Mouse (Mus musculus): ENCODE results near the gene Rcc1. TPM values are rescaled to one million over a fixed set of nuclear protein-coding genes. Genes with fewer than 3 reads are reported as not detected.

Gene Rcc1
- polyA plus RNA-seq, 1 experiment from 2014 or later = 81.0 TPM

DNA sequence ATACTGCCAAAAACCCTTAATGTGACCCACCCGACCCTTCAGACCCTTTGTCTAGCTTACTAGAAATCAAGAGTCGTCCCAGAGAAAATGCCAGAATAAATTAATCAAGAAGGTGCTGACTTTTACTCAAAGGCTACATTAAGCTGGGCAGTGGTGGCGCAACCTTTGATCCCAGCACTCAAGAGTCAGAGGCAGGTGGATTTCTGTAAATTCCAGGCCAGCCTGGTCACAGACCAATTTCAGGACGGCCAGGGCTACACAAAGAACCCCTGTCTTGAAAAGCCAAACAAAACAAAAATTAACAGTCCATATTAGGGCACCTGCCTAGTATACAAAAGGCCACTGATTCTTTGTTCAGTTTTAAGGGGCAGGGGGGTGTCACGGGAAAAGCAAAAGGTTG is 26.9 kb downstream of the Rcc1 start:
- Histone ChIP-seq H3K27ac (replicated peaks; ENCODE audit: low read depth, low read length) (no peak overlapping the region), H3K36me3 (ENCODE audit: control insufficient read depth, insufficient read depth, low read length) (peaks cover 10% of the 10 kb centered on the region; the same call in 1 of the 2 replicates), H3K4me1 (ENCODE audit: control insufficient read depth, insufficient read depth, low read length) (peaks cover 4% of the 10 kb centered on the region), H3K27me3 (ENCODE audit: control insufficient read depth, insufficient read depth, low read length) (no peaks in the 10 kb centered on the region), H3K4me2 (ENCODE audit: low read depth, severe bottlenecking) (no peak overlapping the region), H3K9me3 (ENCODE audit: control insufficient read depth, low read length) (no peaks in the 10 kb centered on the region), H3K4me3 (ENCODE audit: low read depth, low read length) (no peak overlapping the region), H3K9ac (ENCODE audit: low read length) (no peak overlapping the region)
- DNase-seq (ENCODE audit: low spot score) = no peak
- WGBS = 78% methylated on average over 5 of the region's 5 CpGs
- ATAC-seq (ENCODE audit: insufficient number of reproducible peaks, low FRiP score, low TSS enrichment, low read depth) = no peak

DNA sequence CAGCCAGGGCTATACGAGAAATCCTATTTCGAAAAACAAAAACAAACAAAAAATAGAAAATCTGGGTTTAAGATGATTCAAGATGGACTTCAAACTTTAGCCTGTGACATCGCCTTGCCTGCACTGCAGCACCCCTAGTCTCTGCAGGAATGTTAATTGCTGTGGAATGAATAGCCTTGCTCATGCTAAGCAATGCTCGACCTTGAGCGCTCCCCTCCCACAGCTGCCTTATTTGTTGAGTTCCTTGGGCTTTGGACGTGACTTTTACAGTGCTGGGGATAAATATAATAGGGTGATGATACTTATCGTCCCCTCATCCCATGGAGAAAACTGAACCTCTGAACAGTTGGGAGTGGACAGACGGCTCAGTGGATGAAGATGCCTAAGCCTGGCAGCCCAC is 37.7 kb downstream of the Rcc1 start:
- Histone ChIP-seq H3K4me1 (ENCODE audit: control insufficient read depth, insufficient read depth, low read length) (no peaks in the 10 kb centered on the region), H3K4me3 (ENCODE audit: low read depth, low read length) (no peak overlapping the region), H3K27me3 (ENCODE audit: control insufficient read depth, insufficient read depth, low read length) (no peaks in the 10 kb centered on the region), H3K36me3 (ENCODE audit: control insufficient read depth, insufficient read depth, low read length) (peaks cover 21% of the 10 kb centered on the region), H3K9me3 (ENCODE audit: control insufficient read depth, low read length) (no peaks in the 10 kb centered on the region), H3K27ac (replicated peaks; ENCODE audit: low read depth, low read length) (no peak overlapping the region), H3K4me2 (ENCODE audit: low read depth, severe bottlenecking) (no peak overlapping the region), H3K9ac (ENCODE audit: low read length) (no peak overlapping the region)
- WGBS = 92% methylated on average over 8 of the region's 8 CpGs
- no peak for DNase-seq (ENCODE audit: low spot score)
- no peak for ATAC-seq (ENCODE audit: insufficient number of reproducible peaks, low FRiP score, low TSS enrichment, low read depth)

DNA sequence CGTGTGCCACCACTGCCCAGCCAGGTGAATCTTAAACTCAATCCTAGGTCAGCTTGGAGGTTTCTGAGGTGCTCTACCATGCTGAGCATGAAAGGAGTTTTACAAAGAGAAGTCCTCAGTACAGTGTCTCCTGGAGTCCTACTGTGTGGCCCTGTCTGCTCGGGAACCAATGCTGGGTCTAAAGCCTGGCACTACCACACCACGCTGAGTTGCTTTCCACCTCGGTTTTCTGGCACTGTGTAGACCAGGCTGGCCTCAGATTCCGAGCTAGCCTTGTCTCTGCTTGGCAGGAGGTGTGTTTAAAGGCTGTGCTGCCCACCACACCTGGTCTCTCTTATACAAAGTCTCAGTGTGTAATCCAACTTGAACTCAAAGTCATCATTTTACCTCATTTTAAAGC is 40.8 kb downstream of the Rcc1 start:
- DNase-seq (ENCODE audit: low spot score) = no peak
- Histone ChIP-seq H3K27ac (replicated peaks; ENCODE audit: low read depth, low read length) (no peak overlapping the region), H3K4me3 (ENCODE audit: low read depth, low read length) (no peak overlapping the region), H3K4me1 (ENCODE audit: control insufficient read depth, insufficient read depth, low read length) (peaks cover 3% of the 10 kb centered on the region; the same call in 1 of the 2 replicates), H3K9me3 (ENCODE audit: control insufficient read depth, low read length) (no peaks in the 10 kb centered on the region), H3K27me3 (ENCODE audit: control insufficient read depth, insufficient read depth, low read length) (no peaks in the 10 kb centered on the region), H3K9ac (ENCODE audit: low read length) (no peak overlapping the region), H3K36me3 (ENCODE audit: control insufficient read depth, insufficient read depth, low read length) (peaks cover 20% of the 10 kb centered on the region), H3K4me2 (ENCODE audit: low read depth, severe bottlenecking) (no peak overlapping the region)
- 87% methylated on average over 5 of the region's 5 CpGs for WGBS
- no peak for ATAC-seq (ENCODE audit: insufficient number of reproducible peaks, low FRiP score, low TSS enrichment, low read depth)

DNA sequence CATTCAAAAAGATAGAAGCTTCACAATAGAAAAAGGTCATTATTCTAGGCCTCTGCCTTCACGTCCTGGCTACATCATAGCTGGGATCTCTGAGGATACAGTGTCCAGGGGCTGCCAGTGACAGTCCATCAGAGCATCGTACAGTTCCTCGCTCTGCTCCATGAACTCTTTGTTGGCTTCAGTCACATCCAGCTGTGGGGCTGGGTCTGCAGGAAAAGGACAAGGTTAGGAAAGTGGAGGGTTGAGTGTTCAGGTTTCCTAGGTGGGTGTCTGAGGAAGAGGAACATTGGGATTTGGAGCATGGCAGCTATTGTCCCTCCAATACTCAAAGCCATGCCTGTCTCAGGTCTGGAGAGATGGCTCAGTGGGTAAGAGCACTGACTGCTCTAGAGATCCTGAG is 41.6 kb downstream of the Rcc1 start:
- Histone ChIP-seq H3K4me1 (ENCODE audit: control insufficient read depth, insufficient read depth, low read length) (peaks cover 3% of the 10 kb centered on the region; the same call in 1 of the 2 replicates), H3K9ac (ENCODE audit: low read length) (no peak overlapping the region), H3K27ac (replicated peaks; ENCODE audit: low read depth, low read length) (no peak overlapping the region), H3K27me3 (ENCODE audit: control insufficient read depth, insufficient read depth, low read length) (no peaks in the 10 kb centered on the region), H3K36me3 (ENCODE audit: control insufficient read depth, insufficient read depth, low read length) (peaks cover 20% of the 10 kb centered on the region), H3K9me3 (ENCODE audit: control insufficient read depth, low read length) (no peaks in the 10 kb centered on the region), H3K4me3 (ENCODE audit: low read depth, low read length) (no peak overlapping the region), H3K4me2 (ENCODE audit: low read depth, severe bottlenecking) (no peak overlapping the region)
- ATAC-seq (ENCODE audit: insufficient number of reproducible peaks, low FRiP score, low TSS enrichment, low read depth) (no peak), DNase-seq (ENCODE audit: low spot score) (no peak)
- 45% methylated on average over 3 of the region's 3 CpGs for WGBS

DNA sequence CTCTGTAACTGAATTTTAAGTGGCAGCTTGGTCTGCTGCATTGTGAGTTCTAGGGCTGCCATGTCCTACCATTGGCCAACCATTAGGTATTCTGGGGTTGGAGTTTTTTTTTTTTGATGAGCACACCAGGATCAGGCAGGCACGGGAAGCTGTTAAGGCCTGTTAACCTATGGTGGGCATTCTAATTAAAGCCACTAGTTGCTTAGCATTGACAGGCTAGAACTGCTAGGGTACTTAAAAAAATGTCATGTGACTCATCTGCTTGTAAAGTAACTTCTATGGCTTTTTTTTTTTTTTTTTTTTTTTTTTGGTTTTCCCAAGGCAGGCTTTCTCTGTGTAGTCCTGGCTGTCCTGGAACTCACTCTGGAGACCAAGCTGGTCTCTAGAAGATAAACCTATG is 42.2 kb downstream of the Rcc1 start:
- ATAC-seq (ENCODE audit: insufficient number of reproducible peaks, low FRiP score, low TSS enrichment, low read depth) = no peak
- H3K27ac ChIP-seq (replicated peaks; ENCODE audit: low read depth, low read length) = no peak overlapping the region
- no peak overlapping the region for H3K4me3 ChIP-seq (ENCODE audit: low read depth, low read length)
- no peaks in the 10 kb centered on the region for H3K27me3 ChIP-seq (ENCODE audit: control insufficient read depth, insufficient read depth, low read length)
- DNase-seq (ENCODE audit: low spot score) = no peak
- WGBS = 23% methylated on average over 1 of the region's 1 CpGs
- H3K9me3 ChIP-seq (ENCODE audit: control insufficient read depth, low read length) = no peaks in the 10 kb centered on the region
- H3K9ac ChIP-seq (ENCODE audit: low read length) = no peak overlapping the region
- peaks cover 3% of the 10 kb centered on the region; the same call in 1 of the 2 replicates for H3K4me1 ChIP-seq (ENCODE audit: control insufficient read depth, insufficient read depth, low read length)
- no peak overlapping the region for H3K4me2 ChIP-seq (ENCODE audit: low read depth, severe bottlenecking)
- peaks cover 20% of the 10 kb centered on the region for H3K36me3 ChIP-seq (ENCODE audit: control insufficient read depth, insufficient read depth, low read length)

DNA sequence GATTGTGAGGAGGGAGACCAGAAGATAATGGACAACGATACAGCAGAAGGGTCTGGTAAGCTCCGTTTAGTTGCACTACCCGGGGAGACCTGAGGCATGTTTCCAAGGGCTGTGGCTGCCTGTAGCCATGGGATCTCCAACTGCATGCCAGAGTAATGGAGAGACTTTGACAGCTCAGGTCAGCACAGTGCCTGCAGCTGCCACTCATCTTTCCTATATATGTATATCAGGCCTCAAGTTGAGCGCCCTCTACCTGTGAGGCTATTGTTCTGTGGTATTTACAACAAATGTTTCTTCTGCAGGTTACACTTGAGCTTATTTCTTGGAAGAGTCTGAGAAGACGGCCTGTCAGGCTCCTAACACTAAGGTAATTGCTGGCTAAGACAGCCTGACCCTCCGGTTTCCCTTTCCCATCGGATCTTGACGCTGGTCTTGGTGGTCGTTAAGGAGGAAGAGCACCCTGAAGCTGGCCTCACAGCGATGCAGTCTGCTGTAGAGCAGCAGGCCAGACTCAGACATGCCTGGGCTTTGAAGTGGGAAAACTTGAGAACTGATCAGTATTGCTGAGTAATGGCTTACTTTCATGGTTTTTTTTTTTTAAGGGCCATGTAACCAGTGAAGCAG is 43.4 kb downstream of the Rcc1 start:
- Histone ChIP-seq H3K36me3 (ENCODE audit: control insufficient read depth, insufficient read depth, low read length) (peaks cover 18% of the 10 kb centered on the region), H3K27me3 (ENCODE audit: control insufficient read depth, insufficient read depth, low read length) (no peaks in the 10 kb centered on the region), H3K9ac (ENCODE audit: low read length) (peak overlapping the region; percentile 88; the same call in 1 of the 2 replicates), H3K4me3 (ENCODE audit: low read depth, low read length) (peak overlapping the region; percentile 75), H3K27ac (replicated peaks; ENCODE audit: low read depth, low read length) (no peak overlapping the region), H3K4me1 (ENCODE audit: control insufficient read depth, insufficient read depth, low read length) (peaks cover 3% of the 10 kb centered on the region; the same call in 1 of the 2 replicates), H3K4me2 (ENCODE audit: low read depth, severe bottlenecking) (peak overlapping the region; percentile 88), H3K9me3 (ENCODE audit: control insufficient read depth, low read length) (no peaks in the 10 kb centered on the region)
- ATAC-seq (ENCODE audit: insufficient number of reproducible peaks, low FRiP score, low TSS enrichment, low read depth) = no peak
- peak; percentile 48 for DNase-seq (ENCODE audit: low spot score)
- 29% methylated on average over 10 of the region's 10 CpGs for WGBS

DNA sequence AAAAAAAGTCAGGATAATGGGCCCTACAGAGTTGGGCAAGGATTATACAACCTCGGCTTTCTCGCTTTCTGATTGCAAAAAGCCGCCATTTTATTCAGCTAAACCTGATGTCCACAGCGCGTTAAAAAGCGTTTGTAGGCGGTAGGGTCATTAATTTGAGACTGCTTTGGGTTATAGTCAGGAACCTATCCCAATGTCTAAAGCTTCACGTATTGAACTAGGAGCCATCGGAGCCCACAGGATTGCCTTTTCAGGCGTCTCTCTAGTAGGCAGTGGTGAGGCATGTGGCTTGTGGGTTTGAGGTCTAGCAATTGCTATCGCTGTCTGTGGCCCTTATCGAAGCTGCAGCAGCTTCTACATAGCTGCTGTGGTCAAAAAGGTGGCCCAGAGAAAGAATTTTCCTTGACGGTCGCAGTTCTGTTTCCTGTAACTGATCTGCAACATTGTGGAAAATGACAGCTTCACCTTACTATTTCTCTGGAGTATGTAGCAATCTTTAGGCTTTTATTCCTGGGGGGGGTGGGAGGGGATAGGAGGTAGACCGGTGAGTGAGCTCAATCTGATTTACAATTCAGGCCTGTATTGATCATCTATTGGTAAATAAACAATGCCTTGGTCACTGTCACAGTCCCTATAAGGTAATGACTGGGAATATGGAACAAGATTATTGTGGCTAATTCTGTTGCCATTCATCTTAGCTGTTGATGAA is 44.1 kb downstream of the Rcc1 start:
- ATAC-seq (ENCODE audit: insufficient number of reproducible peaks, low FRiP score, low TSS enrichment, low read depth) (no peak), DNase-seq (ENCODE audit: low spot score) (no peak)
- Histone ChIP-seq H3K9ac (ENCODE audit: low read length) (peak overlapping the region; percentile 88), H3K36me3 (ENCODE audit: control insufficient read depth, insufficient read depth, low read length) (peaks cover 18% of the 10 kb centered on the region), H3K4me2 (ENCODE audit: low read depth, severe bottlenecking) (peak overlapping the region; percentile 88), H3K27me3 (ENCODE audit: control insufficient read depth, insufficient read depth, low read length) (no peaks in the 10 kb centered on the region), H3K9me3 (ENCODE audit: control insufficient read depth, low read length) (no peaks in the 10 kb centered on the region), H3K27ac (replicated peaks; ENCODE audit: low read depth, low read length) (peak overlapping the region; percentile 63), H3K4me3 (ENCODE audit: low read depth, low read length) (peak overlapping the region; percentile 75), H3K4me1 (ENCODE audit: control insufficient read depth, insufficient read depth, low read length) (peaks cover 3% of the 10 kb centered on the region; the same call in 1 of the 2 replicates)
- under 1% methylated on average over 15 of the region's 15 CpGs for WGBS

DNA sequence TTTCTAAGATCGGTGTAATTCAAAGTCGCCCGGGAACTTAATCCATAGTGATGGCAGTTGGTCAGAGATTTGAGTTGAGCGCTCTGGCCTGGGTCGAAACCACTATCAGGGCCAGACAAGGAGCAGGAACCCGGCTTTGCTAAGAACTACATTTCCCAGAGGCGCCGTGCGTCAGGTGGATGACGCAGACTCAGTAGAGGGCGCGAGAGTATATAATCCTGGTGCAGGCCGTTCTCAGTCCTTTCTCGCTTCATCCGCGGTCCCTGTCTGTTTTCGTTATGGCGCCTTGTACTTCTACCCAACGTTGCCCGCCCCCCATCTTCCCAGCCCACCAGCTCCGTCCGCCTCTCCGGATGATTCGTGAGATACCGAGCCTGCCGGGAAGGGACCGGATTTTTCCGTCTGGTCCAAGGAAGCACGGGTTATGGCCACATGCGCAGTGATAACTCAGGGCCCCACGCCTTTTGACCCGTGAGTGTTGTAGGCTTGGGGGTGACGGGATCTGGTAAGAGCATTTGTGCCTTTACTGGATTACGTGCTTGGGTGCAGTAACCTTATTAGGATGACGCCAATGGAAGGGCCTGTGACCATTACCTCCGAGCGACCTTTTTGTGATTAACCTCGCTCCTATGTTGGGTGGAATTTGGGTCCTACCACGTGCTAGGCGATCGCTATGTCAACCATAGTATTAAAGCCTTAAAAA is 44.8 kb downstream of the Rcc1 start:
- peak overlapping the region; percentile 88 for H3K9ac ChIP-seq (ENCODE audit: low read length)
- peaks cover 16% of the 10 kb centered on the region for H3K36me3 ChIP-seq (ENCODE audit: control insufficient read depth, insufficient read depth, low read length)
- ATAC-seq (ENCODE audit: insufficient number of reproducible peaks, low FRiP score, low TSS enrichment, low read depth) (peak; percentile 89), DNase-seq (ENCODE audit: low spot score) (peak; percentile 91)
- no peaks in the 10 kb centered on the region for H3K9me3 ChIP-seq (ENCODE audit: control insufficient read depth, low read length)
- H3K4me2 ChIP-seq (ENCODE audit: low read depth, severe bottlenecking) = peak overlapping the region; percentile 88
- peak overlapping the region; percentile 75 for H3K4me3 ChIP-seq (ENCODE audit: low read depth, low read length)
- peak overlapping the region; percentile 63 for H3K27ac ChIP-seq (replicated peaks; ENCODE audit: low read depth, low read length)
- WGBS = under 1% methylated on average over 41 of the region's 41 CpGs
- H3K4me1 ChIP-seq (ENCODE audit: control insufficient read depth, insufficient read depth, low read length) = peaks cover 3% of the 10 kb centered on the region; the same call in 1 of the 2 replicates
- no peaks in the 10 kb centered on the region for H3K27me3 ChIP-seq (ENCODE audit: control insufficient read depth, insufficient read depth, low read length)

All from limb, embryonic 11.5 days (tissue).